Mouse (Mus musculus): Measurements from ENCODE around the gene Tmem206. TPM values are rescaled to one million over a fixed set of nuclear protein-coding genes. Genes with fewer than 3 reads are reported as not detected.

Tmem206 gene
- 1 to 10 TPM; 8.6 to 9.2 TPM for total RNA-seq (2021)
- long read RNA-seq, experiment 1, transcript Tmem206-201 (8 exons, 2,246 nt), result major isoform, 17 of 20 reads
- long read RNA-seq, experiment 1, partial matches to known transcripts, result 2 of 20 reads
- long read RNA-seq, experiment 1, other reads (novel, unspliced or antisense), result 1 of 20 reads
- long read RNA-seq, experiment 2, transcript Tmem206-201 (8 exons, 2,246 nt), result major isoform, 19 of 19 reads
- long read RNA-seq, experiment 2, partial matches to known transcripts, result 0 of 19 reads
- long read RNA-seq, experiment 2, other reads (novel, unspliced or antisense), result 0 of 19 reads

GRCm38 (mm10) chr1:191325726-191326232 is at the start of gene Tmem206:
Gene Tmem206 (plus strand): TSS chr1:191325912.
- DNase-seq (ENCODE audit: low spot score in 2 of 2), result peak; percentile 93 to 96
- intact Hi-C loops (cut with DNase I), result no loop called here

DNA sequence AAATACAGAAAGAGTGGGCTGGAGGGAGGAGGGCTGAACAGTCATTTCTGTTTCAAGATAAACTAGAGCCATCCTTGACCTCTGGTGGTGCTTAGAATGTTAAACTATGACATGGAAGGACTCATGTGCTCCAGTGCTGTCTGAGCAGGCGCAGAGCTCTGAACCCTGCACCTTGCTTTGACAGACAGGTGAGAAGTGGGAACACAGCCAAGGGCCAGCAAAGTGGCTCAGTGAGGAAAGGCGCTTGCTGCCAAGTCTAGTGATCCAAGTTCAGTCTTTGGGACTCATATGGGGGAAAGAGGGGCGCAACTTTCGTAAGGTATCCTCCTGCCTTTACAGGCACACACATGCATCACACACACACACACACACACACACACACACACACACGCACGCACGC is 49.5 kb upstream of the Tmem206 start:
- no peak for DNase-seq (ENCODE audit: low spot score in 2 of 2)
- intact Hi-C loops (cut with DNase I), result loop anchor here (5.0 to 10.0 kb wide), 2 partner anchors 91 to 199 kb away; no protein-coding TSS in a partner anchor

GRCm38 (mm10) chr1:191277549-191278059 is 48.1 kb upstream of the Tmem206 start:
- no peak for DNase-seq (ENCODE audit: low spot score in 2 of 2)
- intact Hi-C loops (cut with DNase I), result loop anchor here (5.0 to 10.0 kb wide), 2 partner anchors 93 to 200 kb away; no protein-coding TSS in a partner anchor

GRCm38 (mm10) chr1:191278324-191278723 is 47.4 kb upstream of the Tmem206 start:
- DNase-seq (ENCODE audit: low spot score in 2 of 2), result no peak
- intact Hi-C loops (cut with DNase I), result loop anchor here (5.0 to 10.0 kb wide), 2 partner anchors 94 to 201 kb away; no protein-coding TSS in a partner anchor

- DNase-seq (ENCODE audit: low spot score in 2 of 2), result no peak
- intact Hi-C loops (cut with DNase I), result no loop called here
These were observed 44.5 kb upstream of the Tmem206 start for GRCm38 (mm10) chr1:191281171-191281570.

GRCm38 (mm10) chr1:191282319-191282718 is 43.4 kb upstream of the Tmem206 start:
- intact Hi-C loops (cut with DNase I), result no loop called here
- DNase-seq (ENCODE audit: low spot score in 2 of 2), result no peak

DNA sequence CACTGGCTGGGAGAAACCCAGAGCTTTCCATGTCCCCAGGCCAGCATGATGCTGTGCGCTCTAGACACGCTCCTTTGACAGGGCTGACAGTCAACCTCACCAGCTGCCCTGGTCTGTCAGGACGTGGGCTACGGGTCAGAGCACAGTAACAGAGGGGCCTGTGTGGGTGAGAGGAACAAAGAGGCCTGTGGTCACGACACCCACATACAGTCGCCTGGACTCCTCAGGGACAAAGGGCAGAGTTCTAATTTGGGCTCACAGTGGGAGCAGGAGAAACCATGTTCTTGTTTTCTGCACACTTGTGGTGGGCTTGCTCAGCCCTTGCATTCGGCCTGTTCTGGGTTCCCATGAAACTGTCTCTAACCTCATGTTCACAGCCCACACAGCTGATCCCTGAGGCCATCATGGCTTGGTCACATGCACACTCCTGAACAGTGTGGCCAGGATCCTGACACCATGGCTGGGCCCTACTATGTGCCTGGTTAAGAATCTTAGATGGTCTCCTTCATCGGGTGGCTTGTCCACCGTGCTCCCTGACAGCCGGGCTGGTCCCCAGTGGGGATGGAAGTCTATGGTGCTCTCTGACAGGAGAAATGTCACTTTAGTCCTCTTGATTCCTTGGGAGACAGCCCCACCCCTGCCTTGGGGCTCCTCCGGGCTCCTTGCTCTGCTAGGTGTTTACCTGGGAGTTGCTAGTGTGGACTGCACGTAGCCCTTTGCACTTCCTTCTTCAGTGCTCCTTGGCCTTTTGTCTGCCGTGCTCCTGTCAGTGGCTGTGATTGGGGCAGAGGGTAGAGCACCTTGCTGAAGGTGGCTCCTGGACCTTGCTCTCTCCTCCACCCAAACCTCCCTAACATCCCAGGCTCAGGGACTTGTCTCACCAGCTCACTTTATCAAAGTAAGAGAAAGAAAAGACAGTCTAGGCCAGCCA is 42.3 kb upstream of the Tmem206 start:
- intact Hi-C loops (cut with DNase I), result no loop called here

DNA sequence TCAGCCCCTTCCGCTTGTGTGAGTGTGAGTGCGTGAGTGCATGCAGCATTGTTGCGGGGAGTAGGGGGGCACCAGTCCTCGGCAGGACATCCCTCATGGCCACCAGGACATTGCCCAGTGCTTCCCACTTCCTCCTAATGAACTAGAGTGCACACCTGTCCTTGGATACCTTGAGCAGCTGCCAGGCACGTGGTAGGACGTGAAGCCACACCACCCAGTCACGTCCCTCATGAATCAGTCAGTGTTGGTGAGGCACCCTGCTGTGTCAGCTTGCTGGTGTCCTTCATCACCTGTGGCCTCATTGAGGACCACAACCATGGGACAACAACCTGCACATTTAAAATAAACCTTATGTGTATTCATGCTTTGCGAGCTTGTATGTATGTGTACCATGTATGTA is 41.2 kb upstream of the Tmem206 start:
- intact Hi-C loops (cut with DNase I), result no loop called here
- DNase-seq (ENCODE audit: low spot score in 2 of 2), result no peak

More for the DNA sequence above, 42.3 kb upstream of the Tmem206 start:
- no peak for DNase-seq (ENCODE audit: low spot score in 2 of 2)

- no peak for DNase-seq (ENCODE audit: low spot score in 2 of 2)
- intact Hi-C loops (cut with DNase I), result no loop called here
These were observed 37.0 kb upstream of the Tmem206 start for GRCm38 (mm10) chr1:191288762-191289161.

- peak; percentile 39 to 78 for DNase-seq (ENCODE audit: low spot score in 2 of 2)
- intact Hi-C loops (cut with DNase I), result no loop called here
These were observed 33.4 kb upstream of the Tmem206 start for GRCm38 (mm10) chr1:191292348-191292747.

DNA sequence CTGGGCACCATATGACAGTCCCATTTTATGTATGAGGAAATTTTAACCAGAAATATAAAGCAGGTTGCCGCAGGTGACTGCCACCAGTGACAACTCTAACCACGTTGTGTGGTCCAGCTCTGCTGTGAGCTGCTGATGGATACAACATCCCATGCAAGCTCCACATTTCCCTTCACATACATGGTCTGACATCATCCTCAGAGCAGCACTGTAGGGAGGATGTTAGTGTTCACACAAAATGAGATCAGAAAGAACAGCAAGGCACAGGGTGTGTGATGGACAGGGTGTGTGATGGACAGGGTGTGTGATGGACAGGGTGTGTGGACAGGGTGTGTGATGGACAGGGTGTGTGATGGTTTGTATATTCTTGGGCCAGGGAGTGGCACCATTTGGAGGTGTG is 32.7 kb upstream of the Tmem206 start:
- DNase-seq (ENCODE audit: low spot score in 2 of 2), result no peak
- intact Hi-C loops (cut with DNase I), result no loop called here

DNA sequence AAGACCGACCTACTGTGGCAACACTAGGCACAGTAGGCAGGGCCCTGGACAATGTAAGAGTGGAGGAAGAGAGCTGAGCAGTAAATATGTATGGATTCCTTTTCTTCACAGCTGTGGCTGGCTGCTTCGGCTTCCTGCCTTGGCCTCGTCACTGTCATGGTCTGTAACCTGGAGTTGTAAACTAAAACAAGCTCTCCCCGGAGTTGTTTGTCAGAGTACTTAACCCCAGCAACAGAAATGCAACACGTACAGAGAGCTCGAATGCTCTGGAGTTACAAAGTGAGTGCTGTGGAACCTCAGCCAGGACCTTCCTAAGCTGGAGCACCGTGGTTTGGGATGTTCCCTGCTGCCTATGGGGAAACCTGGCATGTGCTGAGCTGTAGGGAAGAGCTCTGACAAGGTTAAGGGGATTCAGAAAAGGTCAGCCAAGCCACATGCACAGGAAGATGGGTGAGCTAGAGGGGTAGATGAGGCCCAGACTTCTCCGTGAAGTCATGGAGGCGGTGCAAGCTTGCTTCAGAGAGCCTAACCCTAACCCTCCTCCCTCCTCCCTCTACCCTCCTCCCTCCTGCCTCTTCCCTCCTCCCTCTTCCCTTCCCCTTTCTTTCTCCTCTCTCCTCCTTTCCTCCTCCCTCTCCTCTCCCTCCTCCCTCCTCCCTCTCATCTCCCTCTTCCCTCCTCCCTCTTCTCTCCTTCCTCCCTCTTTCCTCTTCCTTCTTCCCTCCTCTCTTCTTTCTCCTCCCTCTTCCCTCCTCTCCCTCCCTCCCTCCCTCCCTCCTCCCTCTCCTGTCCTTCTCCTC is 31.5 kb upstream of the Tmem206 start:
- intact Hi-C loops (cut with DNase I), result no loop called here
- no peak for DNase-seq (ENCODE audit: low spot score in 2 of 2)

DNA sequence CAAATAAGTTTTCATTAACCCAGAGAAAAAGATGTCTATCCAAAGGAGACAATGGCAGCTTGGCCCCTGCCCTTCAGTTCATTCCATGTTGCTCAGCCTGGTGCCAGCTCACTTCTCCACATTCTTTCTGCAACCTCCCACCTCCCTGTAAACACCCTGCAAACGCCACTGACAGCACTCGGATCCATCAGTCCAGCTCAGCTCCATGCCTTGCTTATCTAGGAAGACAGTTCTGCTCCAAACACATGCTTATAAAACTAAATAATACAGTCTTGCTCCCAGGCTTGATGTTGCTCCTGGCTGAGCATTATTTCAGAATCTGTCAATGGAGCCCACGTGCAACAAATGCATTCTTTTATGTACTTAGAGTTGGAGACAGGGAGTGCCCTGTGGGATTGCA is 29.9 kb upstream of the Tmem206 start:
- intact Hi-C loops (cut with DNase I), result no loop called here
- no peak for DNase-seq (ENCODE audit: low spot score in 2 of 2)

GRCm38 (mm10) chr1:191296445-191296844 is 29.3 kb upstream of the Tmem206 start:
- intact Hi-C loops (cut with DNase I), result no loop called here
- peak; percentile 32 to 44 for DNase-seq (ENCODE audit: low spot score in 2 of 2)

DNA sequence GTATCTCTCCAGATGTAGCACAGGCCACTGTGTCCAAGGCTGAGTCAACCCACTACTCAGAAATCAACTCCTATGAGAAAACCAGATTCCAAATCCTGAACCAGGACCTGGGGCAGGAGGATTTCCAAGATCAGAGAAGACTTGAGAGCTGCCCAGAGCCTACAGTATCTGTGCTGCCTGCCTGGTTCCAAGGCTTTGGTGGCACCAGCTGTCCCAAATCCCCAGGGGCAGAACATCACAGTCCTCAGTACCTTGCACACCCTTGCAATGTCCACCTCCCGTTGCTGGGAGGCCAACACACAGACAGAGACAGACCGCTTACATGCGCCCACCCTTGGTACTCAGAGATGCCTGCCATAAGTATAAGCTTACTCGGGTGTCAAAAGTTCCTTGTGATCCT is 27.4 kb upstream of the Tmem206 start:
- intact Hi-C loops (cut with DNase I), result no loop called here
- no peak for DNase-seq (ENCODE audit: low spot score in 2 of 2)

GRCm38 (mm10) chr1:191299215-191299942 is 26.3 kb upstream of the Tmem206 start:
- intact Hi-C loops (cut with DNase I), result no loop called here
- DNase-seq (ENCODE audit: low spot score in 2 of 2), result peak; percentile 63 to 76

DNA sequence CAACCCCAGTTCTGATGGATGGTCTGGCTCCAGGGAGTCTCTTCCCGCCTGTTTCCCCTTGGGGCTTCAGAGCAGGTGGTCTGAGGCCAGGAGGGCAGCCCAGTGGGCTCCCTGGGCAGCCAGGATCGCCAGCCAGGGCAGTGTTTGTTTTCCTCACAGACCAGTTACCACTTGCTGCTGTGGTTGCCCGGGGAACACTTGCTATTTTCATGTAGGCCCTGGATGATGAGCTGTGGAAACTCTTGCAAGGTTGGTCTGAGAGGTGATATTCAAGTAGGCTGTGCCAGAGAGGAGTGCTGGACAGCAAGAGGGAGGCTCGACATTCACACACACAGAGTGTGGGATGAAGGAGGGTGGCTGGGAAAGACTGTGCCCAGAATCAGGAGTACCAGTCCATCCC is 23.8 kb upstream of the Tmem206 start:
- intact Hi-C loops (cut with DNase I), result no loop called here
- DNase-seq (ENCODE audit: low spot score in 2 of 2), result no peak

DNA sequence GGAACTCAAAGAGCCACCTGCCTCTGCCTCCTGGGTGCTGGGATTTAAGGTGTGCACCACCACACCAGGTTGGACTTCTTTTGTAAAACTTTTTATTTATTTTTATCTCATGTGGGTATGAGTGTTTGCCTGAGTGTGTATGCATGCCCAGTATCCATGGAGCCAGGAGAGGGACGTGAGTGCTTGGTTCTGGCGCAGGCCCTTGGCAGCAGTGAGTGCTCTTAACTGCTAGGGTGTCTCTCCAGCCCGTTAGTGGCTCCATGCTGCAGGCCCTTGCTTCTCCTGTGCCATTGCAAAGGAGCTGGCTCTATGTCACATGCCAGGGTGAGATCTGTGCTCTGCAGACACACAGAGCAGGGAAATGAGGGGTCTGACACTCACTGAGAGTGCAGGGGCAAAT is 22.0 kb upstream of the Tmem206 start:
- intact Hi-C loops (cut with DNase I), result no loop called here
- no peak for DNase-seq (ENCODE audit: low spot score in 2 of 2)

DNA sequence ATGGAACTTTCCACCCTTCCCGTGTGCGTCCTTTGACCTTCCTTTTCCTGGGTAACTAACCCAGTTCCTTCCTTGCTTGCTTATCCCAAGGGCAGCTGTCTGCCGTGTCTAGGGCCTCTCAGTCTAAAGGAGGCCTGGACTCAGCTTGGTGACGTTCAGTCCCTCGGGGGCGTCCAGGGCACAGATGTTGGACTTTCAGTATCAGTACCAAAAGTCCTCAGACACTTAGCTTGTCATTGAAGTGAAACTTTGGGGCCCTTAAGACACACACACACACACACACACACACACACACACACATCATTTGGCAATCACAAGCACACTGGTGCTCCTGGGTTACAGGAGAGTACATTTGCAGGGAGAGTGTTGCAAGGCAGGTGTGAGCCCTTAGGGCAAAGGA is 21.5 kb upstream of the Tmem206 start:
- intact Hi-C loops (cut with DNase I), result no loop called here

More for the DNA sequence above, 21.5 kb upstream of the Tmem206 start:
- DNase-seq (ENCODE audit: low spot score in 2 of 2), result no peak

Data from left cerebral cortex, postnatal 14 days (tissue).